Mouse (Mus musculus) lung, adult 18-20 months (tissue): ENCODE results near the gene Pex14.

Source experiments
- DNase-seq, 2 experiments: peaks; one replicate each; pipeline ENCODE4 v3.0.0; 2022; ENCODE audit warnings: mixed read lengths in 2 of 2

Gene Pex14

GRCm38 (mm10) chr4:148979837-148980236 is 119.8 kb downstream of the Pex14 start:
- DNase-seq, result no peak

DNA sequence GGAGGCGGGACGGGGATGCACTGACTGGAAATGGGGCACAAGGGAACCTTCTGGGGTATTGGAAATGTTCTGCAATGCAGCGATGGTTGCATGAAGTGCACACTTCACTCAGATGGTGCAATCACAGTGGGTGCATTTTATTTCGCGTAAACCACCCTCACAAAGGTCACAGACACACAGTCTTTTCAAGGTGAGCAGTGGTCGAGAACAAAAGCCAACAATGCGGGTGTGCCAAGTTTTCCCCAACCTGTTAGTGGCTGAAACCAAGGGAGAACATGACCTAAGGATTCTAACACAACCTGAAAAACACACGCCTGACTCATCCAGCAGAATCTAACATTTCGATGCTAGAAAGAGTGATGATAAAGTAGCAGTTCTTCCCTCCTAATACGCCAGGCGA is 120.8 kb downstream of the Pex14 start:
- DNase-seq, result no peak

DNA sequence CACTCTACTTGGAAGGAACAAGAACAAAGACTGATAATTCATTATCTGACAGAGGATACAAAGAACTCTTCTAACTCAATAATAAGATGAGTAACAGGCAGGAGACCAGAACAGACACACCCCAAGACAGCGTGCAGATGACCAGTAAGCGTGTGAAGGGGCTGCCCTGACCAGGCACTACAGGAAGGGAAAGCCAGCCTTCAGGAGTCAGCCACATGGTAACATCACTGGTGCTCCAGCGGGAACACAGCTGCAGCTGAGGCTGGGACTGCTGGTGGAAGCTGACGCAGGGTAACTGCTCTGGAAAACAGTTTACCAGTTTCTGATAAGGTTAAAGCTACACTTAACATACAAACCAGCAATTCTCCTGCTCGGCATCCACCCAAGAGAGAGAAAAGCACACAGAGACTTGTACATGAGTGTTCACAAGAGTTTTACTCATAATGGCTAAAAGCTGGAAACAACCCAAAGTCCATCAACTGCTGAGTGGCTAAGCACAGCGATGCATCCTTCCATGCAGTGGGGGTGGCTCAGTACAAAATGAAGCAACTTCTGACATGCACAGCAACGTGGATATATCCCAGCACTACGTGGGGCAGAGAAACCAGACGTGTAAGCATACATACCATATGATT is 121.3 kb downstream of the Pex14 start:
- peak in 1 of 2 experiments; percentile 55 for DNase-seq

DNA sequence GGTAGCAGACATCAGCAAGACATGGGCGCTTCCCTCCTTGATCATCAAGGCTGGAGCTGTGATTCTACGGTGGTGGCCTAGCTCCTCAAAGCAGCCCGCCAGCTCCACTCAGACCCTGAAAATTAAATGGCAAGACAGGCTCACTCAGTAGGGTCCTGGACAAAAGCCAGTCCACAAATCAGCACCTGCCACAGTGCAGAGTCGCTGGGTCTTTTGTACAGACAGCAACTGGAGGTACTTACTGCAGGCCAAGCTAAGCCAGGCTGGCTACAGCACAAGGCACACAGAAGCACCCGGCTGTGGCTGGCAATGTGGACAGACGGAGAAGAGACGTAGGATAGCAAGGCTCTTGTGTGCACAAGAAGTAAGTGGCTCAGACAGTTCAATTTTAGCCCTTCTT is 124.8 kb downstream of the Pex14 start:
- no peak for DNase-seq

DNA sequence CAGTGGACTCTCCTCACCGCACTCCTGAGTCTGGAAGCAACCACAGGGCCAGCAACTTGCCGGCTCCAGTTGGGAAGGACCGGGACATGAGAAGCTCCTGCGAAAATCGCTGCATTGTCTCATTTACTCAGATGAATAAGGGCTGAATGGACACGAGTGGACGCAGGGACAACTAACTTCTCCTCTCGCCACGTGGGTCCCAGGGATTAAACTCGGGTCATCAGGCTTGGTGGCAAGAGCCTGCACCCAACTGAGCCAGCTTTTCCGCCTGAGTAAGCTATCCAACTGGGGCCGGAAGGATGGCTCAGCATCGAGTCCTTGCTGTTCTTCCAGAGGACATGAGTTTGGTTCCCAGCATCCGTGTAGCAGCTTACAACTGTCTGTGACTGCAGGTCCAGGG is 126.3 kb downstream of the Pex14 start:
- DNase-seq, result no peak

DNA sequence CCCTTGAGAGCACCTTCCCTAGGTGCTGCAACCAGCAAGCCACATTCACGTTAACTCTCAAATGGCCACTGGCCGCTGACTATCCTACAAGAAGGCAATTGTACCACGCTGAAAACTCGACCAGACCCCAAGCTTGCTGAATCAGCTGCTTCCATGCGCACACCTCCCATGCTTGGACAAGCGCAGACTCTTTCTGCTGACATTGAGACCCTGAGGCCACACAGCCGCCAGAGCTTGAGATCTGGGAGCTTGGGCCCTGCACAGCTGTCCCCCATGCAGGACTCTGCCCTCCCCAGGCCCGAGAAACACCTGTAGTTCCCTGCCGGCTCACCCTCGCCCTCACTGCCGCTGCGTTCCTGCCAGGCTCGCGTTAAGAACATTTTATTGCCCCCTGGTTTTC is 127.0 kb downstream of the Pex14 start:
- no peak for DNase-seq

DNA sequence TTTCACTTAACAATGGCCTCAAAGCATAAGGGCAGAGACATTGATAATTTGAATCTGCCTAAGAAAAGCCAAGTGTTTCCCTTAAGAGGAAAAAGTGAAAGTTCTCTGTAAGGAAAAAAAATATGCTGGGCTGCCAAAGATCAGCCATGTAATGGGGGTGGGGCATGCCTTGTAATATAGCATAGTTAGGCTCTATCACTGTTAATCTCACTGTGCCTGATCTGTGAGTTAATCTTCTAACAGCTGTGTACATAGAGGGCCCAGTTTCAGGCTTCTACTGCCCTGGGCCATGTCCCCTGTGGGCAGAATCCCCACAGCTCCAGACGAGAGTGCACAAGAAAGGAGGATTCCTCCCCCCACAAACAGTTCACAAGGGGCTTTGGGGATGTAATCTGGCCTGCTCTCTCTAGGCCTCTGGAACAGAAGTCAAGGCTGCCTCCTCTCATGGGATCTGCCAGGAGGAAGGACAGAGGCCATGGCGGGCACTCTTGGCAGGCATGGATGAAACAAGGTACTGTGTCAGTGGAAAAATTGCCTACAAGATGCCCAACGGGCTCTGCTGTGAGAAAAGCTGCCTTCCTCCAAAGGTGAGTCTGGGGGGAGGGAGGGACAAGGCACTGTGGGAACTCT is 127.9 kb downstream of the Pex14 start:
- no peak for DNase-seq

GRCm38 (mm10) chr4:148970742-148971141 is 128.9 kb downstream of the Pex14 start:
- DNase-seq, result no peak

- DNase-seq, result peak; percentile 71 to 84
Observed at GRCm38 (mm10) chr4:148969610-148970009, 130.1 kb downstream of the Pex14 start.

- DNase-seq, result peak in 1 of 2 experiments; percentile 50
Observed at GRCm38 (mm10) chr4:148968859-148969258, 130.8 kb downstream of the Pex14 start.

DNA sequence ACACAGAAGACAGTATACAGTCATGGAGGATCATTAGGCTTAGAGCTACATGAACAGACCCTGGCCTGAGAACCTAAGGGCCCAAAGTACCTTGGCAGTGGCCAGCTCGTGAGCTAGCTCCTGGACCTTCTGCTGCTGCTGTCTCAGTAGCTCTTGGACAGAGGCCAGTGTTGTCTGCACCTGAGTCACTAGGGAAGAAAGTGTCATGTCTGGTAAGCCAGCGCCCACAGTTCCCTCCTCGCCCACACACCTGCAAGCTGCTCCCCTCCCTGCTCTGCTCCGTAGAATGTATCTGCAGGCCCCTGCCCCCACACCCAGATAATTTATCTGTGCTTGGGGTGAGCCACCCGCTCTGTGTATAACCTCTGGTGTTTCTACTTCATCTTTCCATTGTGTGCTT is 133.5 kb downstream of the Pex14 start:
- no peak for DNase-seq

DNA sequence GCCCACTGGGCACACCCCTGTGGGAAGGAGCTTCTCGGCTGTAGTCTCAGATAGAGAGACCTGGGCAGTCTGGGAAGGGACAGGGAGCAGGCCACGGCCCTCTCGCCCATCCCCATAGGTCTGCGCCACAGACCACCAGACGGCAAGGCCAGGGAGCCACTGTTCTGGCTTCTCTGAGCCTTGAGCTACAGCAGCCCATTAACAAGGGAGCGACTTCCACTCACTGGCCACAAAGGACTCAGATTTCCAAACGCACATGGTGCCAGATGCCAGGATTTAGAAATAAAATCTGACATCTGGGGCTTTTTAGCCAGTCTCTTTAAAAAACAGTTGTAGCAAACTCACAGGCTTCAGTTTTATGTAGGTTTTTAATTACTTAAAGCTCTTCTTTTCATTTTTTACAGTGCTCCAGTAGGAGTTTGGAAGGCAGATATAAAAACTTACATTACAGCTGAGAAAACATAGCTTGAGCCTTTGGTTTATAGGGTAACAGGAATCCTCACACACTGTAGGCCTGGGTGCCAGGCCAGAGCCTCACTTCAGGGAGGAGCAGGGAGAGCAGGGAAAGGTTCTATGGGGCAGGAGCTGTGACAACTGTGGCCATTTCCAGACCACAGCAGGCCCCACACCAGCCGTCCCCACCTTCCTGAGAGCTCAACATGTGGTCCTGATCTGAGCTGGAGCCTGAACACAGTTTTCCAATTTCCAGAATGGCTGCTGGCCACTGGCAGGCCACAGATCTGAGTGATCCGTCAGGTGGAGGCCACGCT is 134.9 kb downstream of the Pex14 start:
- no peak for DNase-seq

DNA sequence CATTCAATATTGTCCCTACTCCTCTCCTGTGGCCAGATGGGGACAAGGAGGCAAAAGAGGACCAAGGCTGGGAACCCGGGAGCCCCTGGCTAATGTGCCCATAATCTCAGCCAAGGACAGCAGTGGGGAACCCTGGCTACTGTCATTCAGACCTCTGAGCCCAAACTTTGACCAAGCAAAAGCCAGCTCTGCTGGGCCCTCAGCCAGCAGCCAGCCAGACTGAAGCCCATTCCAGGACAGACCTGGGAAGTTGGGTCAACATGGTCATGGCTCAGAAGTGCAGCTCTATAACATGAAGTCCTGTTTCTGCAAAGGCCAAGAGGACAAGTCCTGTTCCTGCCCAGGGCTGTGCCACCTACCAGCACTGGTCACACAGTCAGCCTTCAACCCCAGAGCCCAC is 137.6 kb downstream of the Pex14 start:
- DNase-seq, result no peak

GRCm38 (mm10) chr4:148961081-148961480 is 138.6 kb downstream of the Pex14 start:
- no peak for DNase-seq

DNA sequence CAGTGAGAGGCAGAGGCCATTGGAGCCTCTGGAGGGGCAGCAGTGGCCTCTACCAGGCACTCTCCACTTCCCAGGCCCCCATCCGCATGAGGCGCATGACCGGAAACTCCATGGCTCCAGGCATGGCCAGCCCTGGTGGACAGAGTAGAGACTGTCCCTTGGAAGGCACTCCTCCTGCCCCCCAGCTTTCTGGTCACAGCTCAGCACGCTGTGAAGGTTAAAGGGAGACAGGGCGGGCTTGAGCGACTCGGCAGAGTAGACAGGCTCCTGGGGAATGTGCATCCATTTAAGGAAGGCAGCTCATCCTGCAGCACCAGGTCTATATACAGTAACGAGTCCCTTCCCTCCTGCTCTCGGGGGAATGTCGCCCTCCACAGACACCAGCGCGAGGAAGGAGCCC is 139.7 kb downstream of the Pex14 start:
- DNase-seq, result no peak

DNA sequence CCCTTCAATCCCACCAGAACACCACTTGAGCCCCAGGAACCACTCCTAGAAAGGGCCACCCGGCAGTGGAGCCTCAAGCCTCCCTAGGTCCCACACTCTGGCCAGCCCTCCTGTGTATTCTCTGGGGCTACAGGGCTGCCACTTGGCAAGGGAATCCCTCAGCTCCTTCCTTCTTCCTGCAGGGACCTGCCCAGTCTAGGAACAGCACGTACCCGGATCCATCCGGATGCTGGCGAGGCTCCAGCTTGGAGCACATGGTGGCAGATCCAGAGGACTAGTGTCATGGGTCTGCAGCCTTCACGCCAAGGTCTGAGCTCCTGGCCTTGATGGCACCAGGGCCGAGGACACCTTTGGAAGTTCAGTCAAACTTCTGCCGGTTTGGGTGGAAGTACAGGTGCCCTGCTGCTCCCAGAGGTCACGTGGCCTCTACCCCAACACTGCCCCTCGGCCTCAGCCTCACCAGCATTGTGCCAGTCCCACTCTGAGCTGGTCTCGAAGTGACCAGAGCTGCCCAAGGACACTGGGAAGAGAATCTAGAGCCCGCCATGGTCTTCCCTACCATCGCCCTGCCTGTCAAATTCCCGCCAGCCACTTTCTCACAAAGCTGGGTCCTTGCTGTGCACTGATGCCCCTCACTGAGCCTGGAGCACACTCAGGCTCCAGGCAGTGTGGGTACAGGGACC is 144.4 kb downstream of the Pex14 start:
- DNase-seq, result peak; percentile 91 to 94

DNA sequence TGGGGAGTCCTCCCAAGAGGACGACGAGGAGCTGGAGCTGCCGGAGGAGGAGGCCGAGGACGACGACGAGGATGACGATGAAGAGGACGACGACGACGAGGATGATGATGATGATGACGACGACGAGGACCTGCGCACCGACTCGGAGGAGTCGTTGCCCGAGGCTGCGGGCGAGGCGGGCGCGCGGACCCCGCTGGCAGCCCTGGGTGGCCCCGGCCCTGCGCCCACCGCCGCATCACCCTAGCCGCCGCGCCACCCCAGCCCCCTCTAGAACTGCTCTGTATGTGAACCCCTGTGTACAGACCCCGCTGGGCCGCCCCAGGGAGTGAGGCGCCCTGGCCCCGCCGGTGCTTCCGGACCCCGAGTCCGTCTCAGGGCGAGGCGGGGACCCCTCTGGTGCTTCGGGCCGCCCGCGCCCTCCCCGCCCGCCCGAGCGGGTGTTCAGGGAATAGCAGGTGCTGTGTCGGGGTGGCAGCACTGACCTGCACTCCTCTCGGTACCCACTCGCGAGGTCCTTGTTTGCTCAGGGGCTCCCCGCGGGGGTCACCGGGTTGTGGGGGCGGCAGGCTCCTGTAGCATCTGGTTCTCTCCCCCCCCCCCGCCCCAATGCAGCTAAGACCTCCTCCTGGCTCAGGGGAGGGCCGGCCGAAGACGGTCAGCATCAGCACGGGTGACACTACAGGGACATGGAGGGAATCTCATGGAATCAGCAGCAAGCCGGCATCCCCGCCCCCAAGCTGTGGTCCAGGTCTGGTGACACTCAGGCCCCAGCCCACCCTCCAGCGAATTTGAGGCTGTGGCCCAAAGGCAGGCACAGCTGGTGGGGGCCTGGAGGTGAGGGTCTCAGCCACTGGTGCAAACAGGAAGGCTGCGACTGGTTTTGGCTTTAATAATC is 147.1 kb downstream of the Pex14 start:
- DNase-seq, result no peak

DNA sequence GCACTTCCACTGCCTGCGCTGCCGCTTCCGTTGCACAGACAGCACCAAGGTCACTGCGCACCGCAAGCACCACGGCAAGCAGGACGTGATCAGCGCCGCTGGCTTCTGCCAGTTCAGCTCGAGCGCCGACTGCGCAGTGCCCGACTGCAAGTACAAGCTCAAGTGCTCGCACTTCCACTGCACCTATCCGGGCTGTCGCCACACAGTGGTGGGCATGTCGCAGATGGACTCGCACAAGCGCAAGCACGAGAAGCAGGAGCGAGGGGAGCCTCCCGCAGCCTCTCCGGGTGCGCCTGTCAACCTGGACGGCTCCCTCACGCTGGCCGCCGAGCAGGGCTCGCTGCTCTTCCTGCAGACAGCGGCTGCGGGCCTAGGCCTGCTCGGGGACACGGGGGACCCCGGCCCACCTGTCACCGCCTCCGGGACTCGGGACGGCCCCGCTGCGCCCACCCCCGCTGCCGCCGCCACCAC is 147.8 kb downstream of the Pex14 start:
- DNase-seq, result no peak

GRCm38 (mm10) chr4:148950932-148951650 is 148.6 kb downstream of the Pex14 start:
- peak; percentile 76 to 80 for DNase-seq

DNA sequence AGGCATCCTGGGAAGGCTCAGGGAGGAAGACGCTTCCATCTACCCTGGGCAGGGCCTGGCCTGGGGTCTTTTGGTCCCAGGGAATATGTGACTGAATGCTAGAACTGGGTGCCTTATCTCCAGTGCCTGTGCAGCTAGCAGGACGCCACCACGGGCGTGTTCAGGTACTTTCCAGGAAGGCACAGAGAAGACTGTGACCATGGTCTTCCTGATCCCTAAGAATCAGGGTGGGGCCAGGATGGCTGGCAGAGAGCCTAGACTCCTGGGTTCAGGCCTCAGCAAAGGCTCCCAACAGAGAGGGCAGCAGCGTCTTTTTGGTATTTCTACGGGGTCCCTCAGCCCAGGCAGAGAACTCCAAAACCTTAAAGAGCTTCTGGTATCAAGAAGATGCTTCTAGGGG is 149.2 kb downstream of the Pex14 start:
- peak; percentile 45 to 64 for DNase-seq

- DNase-seq, result peak; percentile 80 to 88
Observed at GRCm38 (mm10) chr4:148947833-148948388, 151.8 kb downstream of the Pex14 start.
